Mouse (Mus musculus): ENCODE measurements at regions not wholly inside any gene's neighbourhood (a gene's known extent, or its start where the extent isn't known, plus 50 kb on each side); places are given as distances from the start of the nearest gene placed in this dataset.

DNA sequence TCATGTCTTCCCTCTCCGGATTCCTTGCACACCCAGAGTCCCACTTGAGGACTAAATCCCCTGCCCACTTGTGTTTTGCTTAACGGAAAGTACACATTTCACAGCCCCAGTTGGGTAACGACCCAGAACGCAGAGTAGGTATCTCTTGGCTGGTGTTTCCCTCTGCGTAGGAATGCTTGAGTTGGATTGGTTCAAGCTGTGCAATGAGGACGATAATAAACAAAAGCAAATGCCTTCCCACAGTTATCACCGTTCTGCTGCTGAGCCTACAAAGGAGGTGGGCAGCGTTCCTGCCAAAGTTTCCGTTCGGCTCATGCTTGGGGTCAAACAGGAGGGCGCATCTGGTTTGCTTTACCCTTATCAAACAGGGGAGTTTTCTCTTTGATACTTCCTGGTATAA is 212.3 kb upstream of the Sfrp2 start:
- DNase-seq (ENCODE audit: low read depth, low spot score) = no peak

DNA sequence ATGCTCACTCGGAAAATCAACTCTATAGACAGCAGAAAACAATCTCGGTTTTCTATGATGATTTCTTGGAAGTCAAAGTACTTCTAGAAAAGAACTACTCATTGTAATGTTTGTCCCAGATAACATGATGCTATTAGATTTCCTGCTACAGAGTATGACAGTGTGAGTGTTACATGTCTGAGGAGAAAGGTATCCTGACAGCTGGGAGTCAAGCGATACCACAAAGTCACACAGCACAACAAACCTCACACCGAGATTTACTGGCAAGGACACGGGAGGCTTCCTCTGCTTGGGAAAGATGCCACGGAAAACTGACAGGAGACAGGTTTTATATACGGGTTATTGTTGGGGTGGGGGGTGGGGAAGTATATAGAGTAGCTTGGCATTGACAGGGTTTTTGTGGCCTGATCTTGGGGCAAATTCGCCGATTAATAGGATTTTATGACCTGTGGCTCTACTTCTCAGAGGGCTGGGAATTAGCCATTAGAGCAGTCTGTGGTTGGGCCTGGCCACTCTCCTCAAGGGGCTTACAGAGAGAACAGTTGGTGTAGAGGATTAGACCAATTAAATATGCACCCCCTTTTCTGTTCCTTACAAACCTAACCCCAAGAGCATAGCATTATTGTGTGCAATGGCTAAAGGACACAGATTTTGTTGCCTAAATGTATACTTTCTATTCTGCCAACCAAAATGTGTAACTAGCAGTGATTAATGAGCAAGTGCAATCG is 209.2 kb upstream of the Sfrp2 start:
- no peak for DNase-seq (ENCODE audit: low read depth, low spot score)

DNA sequence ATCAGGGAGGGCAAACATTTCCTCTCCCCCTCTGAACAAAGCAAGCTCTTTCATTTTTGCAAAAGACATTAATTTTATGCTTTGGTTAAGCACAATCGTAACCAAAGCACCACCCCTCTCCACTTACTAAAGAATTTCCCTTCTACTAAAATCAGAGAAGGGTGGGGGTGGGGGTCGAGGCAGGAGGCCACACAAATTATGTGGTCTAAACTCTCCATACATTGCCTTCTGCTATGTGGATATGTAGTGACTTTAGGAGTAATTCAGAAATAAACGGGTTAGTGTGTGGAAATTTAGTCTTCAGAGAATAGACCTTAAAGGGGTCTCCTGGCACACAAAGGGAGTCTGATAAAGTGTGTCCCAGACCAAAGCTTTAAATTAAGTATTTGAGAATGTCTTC is 204.1 kb upstream of the Sfrp2 start:
- DNase-seq (ENCODE audit: low read depth, low spot score) = no peak

DNA sequence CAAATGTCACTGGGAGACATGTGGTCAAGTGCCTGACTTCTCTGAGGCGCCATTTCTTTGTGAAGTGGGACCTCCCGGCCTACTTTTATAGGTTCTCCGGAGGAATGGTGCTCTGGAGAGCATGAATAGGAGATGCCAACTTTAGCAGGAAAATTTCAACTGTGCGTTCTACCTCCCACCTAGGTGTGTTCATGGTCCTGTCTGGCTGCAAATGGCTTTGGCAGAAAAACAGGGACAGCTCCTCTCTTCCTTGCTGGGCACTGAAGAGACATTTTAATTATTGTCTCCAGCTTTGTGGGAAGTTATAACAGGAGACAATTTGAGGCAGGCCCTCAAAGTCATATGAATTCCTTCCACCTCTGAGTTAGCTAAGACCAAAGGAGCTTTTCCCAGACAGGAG is 190.6 kb upstream of the Sfrp2 start:
- DNase-seq (ENCODE audit: low read depth, low spot score) = no peak

DNA sequence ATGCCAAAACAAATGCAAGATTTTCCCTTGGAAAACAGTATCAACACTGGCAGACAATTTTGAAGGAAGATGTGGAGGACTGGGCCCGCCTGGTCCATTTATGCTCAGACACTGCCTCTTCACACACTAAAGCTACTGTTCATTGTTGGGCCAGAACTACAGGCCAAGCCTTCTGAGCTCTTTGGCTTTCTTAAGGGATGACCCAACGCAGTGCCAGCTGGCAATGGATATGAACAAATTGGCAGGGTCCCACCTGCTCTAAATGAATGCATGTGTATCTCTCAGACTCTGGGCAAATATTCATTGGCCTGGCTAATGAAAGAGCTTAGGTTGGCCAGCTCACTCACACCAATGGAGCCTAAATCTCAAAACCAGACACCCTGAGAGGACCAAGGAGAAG is 190.0 kb upstream of the Sfrp2 start:
- no peak for DNase-seq (ENCODE audit: low read depth, low spot score)

DNA sequence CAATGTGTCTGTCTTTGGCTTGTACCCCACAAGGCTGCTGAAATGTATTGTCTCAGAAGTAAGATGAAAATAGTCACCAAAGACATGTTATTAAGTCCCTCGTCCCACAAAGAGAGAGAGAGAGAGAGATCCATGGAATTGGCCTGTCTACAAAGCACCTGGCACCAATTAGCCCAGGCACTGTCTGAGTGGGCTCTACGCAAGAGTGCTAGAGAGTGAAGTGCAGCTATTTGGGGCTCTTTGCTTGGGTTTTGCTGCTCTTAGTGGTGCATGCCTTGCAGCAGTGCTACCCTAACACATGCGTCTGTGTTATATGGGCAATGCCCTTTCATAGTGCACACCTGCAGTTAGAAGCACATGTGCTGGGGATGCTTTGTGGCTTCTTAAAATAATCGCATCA is 185.4 kb upstream of the Sfrp2 start:
- no peak for DNase-seq (ENCODE audit: low read depth, low spot score)

DNA sequence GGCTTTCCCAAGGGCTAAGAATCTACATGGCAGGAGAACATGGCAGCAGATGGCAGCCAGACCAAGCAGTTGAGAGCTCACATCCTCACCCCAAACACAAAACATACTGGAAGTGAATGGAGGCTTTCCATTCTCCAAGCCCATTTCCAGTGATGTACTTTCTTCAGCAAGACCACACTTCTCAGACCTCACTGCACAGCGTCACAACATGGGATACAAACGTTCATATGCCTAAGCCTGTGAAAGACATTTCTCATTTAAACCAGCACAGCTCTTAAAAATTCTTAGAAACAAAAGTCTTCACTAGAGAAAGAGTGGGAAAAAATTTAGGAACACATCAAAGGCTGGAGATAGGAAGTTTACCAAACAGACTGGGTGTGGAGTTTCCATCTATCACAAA is 183.9 kb upstream of the Sfrp2 start:
- DNase-seq (ENCODE audit: low read depth, low spot score) = no peak

DNA sequence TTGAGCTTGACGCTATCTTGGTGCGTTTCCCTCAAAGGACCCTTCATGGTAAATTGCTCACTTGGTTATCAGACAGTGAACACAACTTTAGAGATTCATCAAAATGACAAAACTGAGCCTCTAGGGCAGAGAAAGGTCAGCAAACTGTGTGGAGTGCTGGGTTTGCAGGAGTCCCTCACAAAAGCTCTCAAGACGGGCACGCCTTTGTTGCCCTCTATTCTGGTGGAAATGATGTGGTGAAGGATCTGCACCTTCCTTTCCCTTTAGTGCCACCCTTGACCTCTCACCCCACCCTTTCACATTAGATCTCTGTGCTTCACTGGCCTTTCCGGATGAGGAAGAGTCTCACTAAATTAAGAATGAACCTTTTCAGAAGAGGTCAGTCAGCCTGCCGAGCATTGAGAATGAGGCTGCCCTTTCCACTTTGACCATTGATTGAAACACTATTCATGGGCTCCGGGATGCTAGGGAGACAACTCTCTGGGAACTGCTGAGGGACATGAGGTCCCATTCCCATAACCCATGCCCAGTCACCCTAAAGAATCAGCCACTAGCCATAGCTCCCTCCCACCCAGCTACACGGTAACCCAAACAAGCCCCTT is 182.9 kb upstream of the Sfrp2 start:
- no peak for DNase-seq (ENCODE audit: low read depth, low spot score)

DNA sequence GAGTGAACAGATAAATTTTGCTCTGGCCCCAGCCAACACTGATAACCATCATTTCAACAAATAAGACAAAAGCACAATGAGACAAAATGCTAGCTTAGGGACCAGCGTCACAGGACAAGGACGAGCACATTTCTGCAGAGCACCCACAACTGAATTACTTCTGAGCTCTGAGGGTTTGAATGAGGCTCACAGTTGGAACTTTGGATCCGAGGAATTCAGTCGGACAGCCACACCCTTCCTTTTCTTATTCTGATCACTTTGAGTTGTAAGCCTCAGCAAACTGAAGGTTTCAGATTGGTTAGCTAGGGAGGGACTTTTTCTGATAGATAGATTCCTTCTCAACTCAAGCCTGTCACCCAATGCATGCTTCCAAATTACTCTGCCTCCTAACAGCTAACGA is 180.0 kb upstream of the Sfrp2 start:
- DNase-seq (ENCODE audit: low read depth, low spot score) = no peak

DNA sequence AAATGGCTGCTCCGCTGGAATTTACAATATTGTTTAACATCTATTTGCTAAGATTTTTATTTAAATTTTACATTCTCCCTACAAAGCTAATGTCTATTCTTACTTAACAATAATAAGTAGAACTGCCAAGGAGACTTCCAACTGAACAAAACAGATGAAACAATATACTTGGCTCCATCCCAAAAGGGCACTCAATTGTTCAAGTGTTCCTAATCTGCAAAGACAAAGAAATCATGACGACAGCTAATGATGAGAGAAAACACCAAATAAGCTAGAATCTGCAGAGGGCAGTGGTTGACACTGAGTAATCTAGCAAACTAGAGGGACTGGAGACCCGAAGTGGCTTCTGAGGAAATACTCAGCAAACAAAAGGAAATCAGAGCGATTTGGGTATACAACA is 179.6 kb upstream of the Sfrp2 start:
- DNase-seq (ENCODE audit: low read depth, low spot score) = no peak

DNA sequence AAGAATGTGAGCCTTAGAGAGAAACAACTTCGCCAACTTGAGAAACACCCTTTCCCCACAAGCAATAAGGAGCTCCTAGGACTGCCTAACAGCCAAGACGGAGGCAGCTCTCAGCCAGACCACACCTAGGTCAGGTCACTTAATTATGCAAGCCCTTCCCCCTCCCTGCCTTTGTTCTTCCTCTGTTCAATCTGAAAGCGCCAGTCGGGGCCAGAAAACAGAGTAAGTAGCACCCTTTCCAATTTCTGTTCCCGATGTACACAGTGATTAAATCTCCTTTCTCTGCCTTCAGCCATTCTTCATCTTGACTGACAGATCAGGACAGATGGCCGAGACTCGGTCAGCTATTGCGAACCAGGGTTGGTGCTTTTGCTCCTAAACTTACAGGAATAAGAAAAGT is 177.0 kb upstream of the Sfrp2 start:
- DNase-seq (ENCODE audit: low read depth, low spot score) = no peak

DNA sequence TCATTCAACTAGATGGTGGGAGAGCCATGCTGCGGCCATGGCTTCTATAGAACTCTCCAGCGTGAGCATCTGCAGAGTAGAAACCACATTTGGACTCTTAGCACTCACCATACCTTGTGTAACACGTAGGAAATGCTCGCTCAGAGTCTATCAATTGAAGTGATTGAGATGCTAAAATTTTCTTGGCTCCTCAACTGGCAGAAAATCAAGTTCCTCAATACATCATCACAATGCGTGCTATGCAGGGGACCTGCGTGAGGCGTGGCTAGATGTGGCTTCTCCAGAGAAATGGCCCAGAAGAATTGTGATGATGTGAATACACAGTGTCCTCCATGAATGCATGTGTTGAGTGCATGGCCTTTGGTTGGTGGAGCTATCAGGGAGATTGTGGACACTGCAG is 174.9 kb upstream of the Sfrp2 start:
- DNase-seq (ENCODE audit: low read depth, low spot score) = no peak

DNA sequence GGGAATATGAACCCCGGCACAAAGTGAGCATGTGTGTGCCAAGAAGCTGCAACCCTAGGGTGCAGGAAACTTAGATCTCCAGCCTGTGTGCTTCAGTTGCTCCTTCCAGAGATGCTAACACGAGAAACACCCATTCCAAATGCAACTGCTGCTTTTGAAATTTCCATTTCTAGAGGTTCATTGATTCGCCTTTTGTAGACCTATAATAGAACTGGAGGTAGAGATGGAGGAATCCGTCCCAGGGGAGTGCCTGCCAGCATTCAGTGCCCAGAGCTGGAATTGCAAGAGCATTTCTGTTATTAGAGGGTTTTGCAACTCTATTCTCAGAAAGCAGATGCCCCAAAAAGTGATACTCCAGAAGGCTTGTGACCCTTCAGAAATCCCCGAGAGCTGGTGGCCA is 172.8 kb upstream of the Sfrp2 start:
- no peak for DNase-seq (ENCODE audit: low read depth, low spot score)

DNA sequence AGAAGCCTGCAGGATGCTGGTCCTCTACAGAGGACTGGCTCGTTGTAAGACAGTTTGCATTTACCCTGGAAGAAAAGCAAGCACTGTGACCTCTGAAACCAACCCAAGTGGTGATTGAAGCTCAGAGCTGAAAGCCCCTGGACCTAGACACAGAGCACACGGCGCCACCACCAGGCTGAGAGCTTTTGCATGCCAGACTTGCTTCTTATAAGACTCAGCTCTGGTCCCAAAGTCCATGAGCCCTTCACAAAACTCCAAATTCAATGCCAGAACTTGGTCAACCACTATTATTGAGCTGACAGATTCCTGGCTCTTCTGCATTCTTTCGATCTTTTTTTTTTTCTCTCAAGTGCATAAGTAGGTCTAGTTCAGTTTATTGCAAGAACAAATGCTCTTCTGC is 164.6 kb upstream of the Sfrp2 start:
- DNase-seq (ENCODE audit: low read depth, low spot score) = no peak

DNA sequence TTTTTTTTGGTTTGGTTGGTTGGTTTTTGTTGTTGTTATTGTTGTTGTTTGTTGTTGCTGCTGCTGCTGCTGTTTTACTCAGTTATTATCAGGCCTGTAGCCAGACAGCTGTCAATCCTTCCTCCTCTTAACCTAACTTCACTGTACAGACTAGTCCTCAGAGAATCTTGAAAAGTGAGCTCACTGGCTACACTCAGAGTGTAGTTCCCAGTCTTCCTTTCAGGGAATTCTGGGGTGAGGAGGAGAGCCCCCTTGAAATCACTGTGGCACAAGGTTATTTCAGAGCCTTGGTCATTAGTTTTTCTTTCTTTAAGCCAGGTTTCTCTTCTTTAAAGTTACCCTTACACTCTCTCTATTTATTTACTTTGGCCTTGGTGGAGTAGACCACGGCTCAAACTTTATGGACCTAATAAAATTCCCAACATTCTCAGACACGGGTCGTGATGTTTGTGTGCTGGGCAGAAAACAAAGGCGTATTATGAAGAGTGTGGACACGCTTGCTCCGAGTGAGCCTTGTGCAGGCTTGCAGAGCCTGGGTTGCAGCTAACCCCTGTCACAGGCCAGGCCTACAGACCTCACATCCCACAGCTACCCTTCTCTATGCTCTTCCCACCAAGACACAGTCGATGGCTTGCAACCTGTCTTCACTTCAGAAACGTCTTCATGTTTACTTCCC is 156.9 kb upstream of the Sfrp2 start:
- DNase-seq (ENCODE audit: low read depth, low spot score) = no peak

DNA sequence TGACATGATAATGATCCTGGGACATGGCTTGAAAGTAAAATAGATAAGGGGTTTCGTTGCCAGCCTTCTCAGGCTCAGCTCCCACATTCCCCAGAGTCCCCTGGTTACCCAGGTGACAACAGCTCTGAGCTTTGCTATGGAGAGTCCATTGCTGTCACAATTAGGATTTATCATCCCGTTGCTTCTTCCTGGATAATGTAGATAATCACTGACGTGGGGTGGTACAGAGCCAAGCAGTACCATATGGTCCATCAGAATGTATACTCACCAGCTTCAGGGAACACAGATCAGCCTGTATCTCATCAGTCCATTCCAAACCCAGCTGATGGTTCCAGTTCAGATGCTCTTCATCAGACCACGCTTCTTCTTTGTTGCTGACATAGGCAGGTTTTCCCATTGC is 145.7 kb upstream of the Sfrp2 start:
- no peak for DNase-seq (ENCODE audit: low read depth, low spot score)

DNA sequence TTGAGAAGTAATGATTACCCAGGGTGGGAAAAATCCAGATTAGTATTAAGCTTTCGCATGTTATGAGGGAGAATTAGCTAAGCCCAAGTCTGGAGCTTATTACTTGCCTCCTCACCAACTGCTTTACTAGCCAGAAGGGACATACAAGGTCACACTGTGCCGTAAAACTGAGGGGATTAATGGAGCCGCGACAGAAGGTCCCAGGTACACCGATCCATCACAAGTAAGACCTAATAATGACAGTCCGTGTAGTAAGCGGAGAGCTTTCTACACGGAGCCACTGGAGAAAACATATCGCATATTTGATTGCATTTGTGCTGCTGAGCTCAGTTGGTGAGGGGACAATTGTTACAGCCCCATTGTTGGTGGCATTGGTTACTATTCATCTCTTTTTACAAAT is 133.1 kb upstream of the Sfrp2 start:
- no peak for DNase-seq (ENCODE audit: low read depth, low spot score)

DNA sequence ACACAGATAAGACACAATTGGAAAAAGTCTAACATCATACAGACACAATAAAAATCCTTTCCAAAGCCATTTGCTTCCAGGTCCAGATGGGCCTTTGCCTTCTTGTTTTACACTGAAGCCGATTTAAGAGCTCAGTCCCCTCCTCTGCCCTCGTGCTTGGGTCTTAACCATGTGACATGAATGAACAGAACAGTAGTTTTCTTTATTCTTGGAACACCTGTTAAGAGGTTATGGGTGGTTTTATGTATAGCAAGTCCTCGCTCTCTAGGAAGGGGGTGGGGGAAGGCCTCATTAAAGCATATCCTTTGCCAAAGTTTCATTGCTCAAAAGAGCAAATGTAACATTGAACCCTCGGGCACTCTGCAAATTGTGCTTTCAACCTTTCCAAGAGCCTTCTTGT is 125.7 kb upstream of the Sfrp2 start:
- DNase-seq (ENCODE audit: low read depth, low spot score) = no peak

DNA sequence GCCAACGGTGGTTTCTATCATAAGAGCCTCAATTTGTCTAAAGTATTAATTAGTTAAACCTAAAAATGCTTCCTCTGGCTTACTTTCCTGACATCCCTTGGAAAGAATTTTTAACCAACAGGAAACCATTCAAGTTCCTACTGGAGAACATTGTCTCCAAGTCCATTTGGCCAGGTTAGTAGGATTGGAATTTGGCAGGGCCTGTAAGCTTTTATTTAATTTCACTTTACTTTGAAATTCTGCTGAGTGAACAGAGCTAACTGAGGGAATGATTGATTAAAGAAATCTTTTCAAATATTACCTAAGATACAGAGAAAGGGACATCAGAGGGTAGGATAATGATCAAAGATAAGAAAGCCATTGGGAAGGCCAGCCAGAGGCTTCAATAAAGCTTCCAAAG is 102.4 kb upstream of the Sfrp2 start:
- DNase-seq (ENCODE audit: low read depth, low spot score) = no peak

DNA sequence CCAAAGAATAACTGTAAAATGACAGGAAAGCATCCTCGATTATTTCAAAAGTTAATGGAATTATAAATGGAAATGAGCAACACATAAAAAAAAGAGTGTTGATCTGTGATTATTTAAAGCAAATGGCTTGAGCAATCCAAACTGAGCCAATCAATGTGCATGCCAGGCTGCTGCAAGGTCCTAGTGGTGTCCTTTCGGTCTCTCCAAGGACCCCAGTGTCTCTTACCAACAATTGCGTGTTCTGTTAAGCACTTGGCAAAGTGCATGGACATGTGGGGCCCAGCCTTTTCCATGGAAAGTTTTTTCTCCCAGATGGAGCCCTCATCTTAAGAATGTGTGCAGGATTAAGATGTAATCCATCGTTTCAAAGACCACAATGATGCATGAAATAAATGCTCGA is 90.0 kb upstream of the Sfrp2 start:
- DNase-seq (ENCODE audit: low read depth, low spot score) = no peak

DNA sequence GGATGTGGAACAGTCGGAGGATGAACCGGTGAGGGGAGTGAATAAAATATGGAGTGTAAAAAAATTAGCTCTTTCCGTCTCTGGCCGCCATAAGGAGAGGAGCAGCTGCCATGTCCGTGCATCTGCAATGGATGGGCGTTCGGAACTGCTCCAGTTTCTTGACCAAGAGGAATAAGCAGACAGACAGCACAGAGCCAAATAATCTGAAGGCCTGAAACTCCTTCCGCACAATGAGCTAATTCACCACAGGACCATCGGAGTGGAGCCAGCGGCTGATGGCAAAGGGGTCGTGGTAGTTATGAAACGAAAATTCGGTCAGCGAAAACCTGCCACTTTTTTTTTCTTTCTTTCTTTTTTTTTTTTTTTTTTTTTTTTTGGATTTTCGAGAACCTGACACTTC is 79.5 kb upstream of the Sfrp2 start:
- no peak for DNase-seq (ENCODE audit: low read depth, low spot score)

DNA sequence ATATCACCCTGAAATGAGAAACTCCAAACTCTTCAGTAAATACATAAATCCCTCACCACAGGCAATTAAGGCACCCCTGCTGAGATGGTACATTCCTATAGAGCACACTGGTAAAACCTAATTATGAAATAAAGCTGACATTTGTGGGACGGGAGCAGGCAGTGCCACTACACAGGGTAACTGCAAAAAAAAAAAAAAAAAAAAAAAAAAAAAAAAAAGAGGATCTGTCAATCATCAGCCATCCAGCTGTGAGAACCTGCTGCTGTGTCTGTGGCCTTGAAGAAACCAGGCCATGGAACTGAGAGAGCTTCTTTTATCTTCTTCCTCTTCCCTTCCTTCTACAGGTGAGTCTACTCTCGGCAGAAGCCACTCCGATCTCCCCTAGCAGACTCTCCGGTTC is 78.6 kb upstream of the Sfrp2 start:
- DNase-seq (ENCODE audit: low read depth, low spot score) = no peak

Measured in 3T3-L1 (cell line).